Mouse (Mus musculus): ENCODE results near the gene Dcun1d1.

- TF ChIP-seq CTCF (IDR thresholded peaks at IDR 0.05; ENCODE audit: low read depth, low read length) (no peak), POLR2A (IDR thresholded peaks at IDR 0.05; ENCODE audit: borderline replicate concordance, low read depth, low read length) (no peak)
Measured at GRCm38 (mm10) chr3:35897900-35898299, 39.3 kb downstream of the Dcun1d1 start.

Measured in bone marrow macrophage, adult 2 months (primary cell).